Mouse (Mus musculus) testis, adult 2 months (tissue): ENCODE measurements around the gene Kcnh7.

Experiments
- CTCF ChIP-seq: fragments of 200-500 bp; IDR thresholded peaks from 2 replicates; pipeline ENCODE4 v1.5.1; 2012; ENCODE audit warnings: low read depth, mild to moderate bottlenecking, inconsistent platforms, low read length, moderate library complexity; ENCODE audit not compliant: control insufficient read depth, insufficient read depth, insufficient replicate concordance
- POLR2A ChIP-seq: fragments of 200-500 bp; IDR thresholded peaks from 2 replicates; pipeline ENCODE4 v1.6.1; 2012; ENCODE audit warnings: low read depth, mild to moderate bottlenecking, inconsistent platforms, low read length, moderate library complexity; ENCODE audit not compliant: control insufficient read depth

DNA sequence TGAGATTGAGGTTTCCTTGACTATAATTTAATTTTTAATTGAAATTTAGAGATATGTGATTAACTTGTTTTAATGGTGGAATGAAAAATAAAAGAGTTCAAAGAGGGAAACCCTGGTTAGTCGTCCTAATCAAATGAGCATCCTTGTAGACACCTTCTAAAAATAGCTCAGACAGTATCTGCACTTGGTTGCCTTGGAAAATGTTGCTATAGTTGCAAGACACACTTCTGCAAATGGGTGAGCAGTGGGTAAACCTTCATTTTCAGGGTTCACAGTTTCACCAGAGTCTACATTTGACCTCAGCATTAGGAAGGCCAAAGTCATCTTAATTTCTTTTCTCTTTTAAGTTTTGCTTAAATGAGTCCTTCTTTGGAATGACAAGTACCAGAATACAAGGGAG, 465.7 kb downstream of the Kcnh7 start:
- TF ChIP-seq POLR2A = no peak
- TF ChIP-seq CTCF = no peak
